Mouse (Mus musculus) forebrain, embryonic 12.5 days (tissue): ENCODE data around the gene Srrt. TPM values are rescaled to one million over a fixed set of nuclear protein-coding genes. Genes with fewer than 3 reads are reported as not detected.

ENCODE experiments used
- ATAC-seq: fragments of 200-750 bp; cut with Nextera tagmentation; 2 replicates; pipeline ENCODE4 v1.8.0; 2017; ENCODE audit warnings: moderate TSS enrichment; ENCODE audit not compliant: low FRiP score
- H3K27ac ChIP-seq: fragments of 300-500 bp; sonication (generic); 2 replicates; pipeline ENCODE4 v1.5.1; 2016; ENCODE audit warnings: mild to moderate bottlenecking
- H3K27me3 ChIP-seq: fragments of 300-500 bp; sonication (generic); 2 replicates; pipeline ENCODE4 v1.6.1; 2016; ENCODE audit warnings: mild to moderate bottlenecking
- H3K36me3 ChIP-seq: fragments of 300-500 bp; sonication (generic); replicated peaks from 2 replicates; pipeline ENCODE4 v1.6.1; 2016; ENCODE audit warnings: mild to moderate bottlenecking
- H3K4me1 ChIP-seq: fragments of 300-500 bp; sonication (generic); 2 replicates; pipeline ENCODE4 v1.6.1; 2016
- H3K4me2 ChIP-seq: fragments of 300-500 bp; sonication (generic); 2 replicates; pipeline ENCODE4 v1.6.1; 2016; ENCODE audit warnings: mild to moderate bottlenecking, moderate library complexity
- H3K4me3 ChIP-seq: fragments of 300-500 bp; sonication (generic); replicated peaks from 2 replicates; pipeline ENCODE4 v1.5.1; 2016; ENCODE audit warnings: mild to moderate bottlenecking
- H3K9ac ChIP-seq: fragments of 300-500 bp; sonication (generic); 2 replicates; pipeline ENCODE4 v1.6.1; 2016; ENCODE audit warnings: mild to moderate bottlenecking
- H3K9me3 ChIP-seq: fragments of 300-500 bp; sonication (generic); 2 replicates; pipeline ENCODE4 v1.6.1; 2016
- WGBS: fragments of 180-500 bp; shearing (Covaris S2); methylation state at CpG from one replicate; pipeline ENCODE4 v1.1.7; 2016; 5-methylcytosine and 5-hydroxymethylcytosine counted together
- polyA plus RNA-seq: library from polyadenylated mRNA; unstranded; fragments of >200 nt; fragmentation: Nextera tagmentation; extraction: Ambion mirVana; gene quantifications from 2 replicates; pipeline ENCODE4 v1.2.1, GENCODE M21; 2016

The Srrt gene
- 184 and 198 TPM in 2 replicates for polyA plus RNA-seq

- H3K9me3 ChIP-seq, result no peaks in the 10 kb centered on the region
- peak within 1 kb of the TSS; percentile 97 for H3K9ac ChIP-seq
- H3K4me2 ChIP-seq, result peak within 1 kb of the TSS; percentile 79
- H3K4me3 ChIP-seq, result peak within 1 kb of the TSS; percentile 91
- H3K27ac ChIP-seq, result peak within 1 kb of the TSS; percentile 92
- peak; percentile 91 for ATAC-seq
- H3K27me3 ChIP-seq, result no peaks in the 10 kb centered on the region
- H3K36me3 ChIP-seq, result peaks cover 60% of the 10 kb centered on the region
- under 1% methylated on average over 69 of the region's 72 CpGs for WGBS
- H3K4me1 ChIP-seq, result peaks cover 44% of the 10 kb centered on the region
These were observed at the start of gene Srrt for GRCm38 (mm10) chr5:137307071-137307912. Srrt (minus strand) TSS chr5:137307674.

DNA sequence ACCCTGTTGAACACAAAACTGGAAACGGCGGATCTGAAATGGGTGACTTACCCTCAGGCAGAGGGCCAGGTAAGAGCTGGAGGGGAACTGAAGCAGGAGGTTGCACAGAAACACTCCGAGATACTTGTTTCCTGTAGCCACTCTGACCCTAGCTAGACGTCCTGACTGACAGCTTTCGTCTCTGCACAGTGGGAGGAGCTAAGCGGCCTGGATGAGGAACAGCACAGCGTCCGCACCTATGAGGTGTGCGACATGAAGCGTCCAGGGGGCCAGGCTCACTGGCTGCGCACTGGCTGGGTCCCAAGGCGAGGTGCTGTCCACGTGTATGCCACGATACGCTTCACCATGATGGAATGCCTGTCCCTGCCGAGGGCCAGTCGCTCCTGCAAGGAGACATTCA is 46.6 kb upstream of the Srrt start:
- Histone ChIP-seq H3K4me2 (no peak overlapping the region), H3K9me3 (no peaks in the 10 kb centered on the region), H3K27me3 (peaks cover under 1% of the 10 kb centered on the region; the same call in 1 of the 2 replicates), H3K9ac (no peak overlapping the region), H3K4me3 (no peak overlapping the region), H3K36me3 (peaks cover 56% of the 10 kb centered on the region), H3K4me1 (peaks cover 33% of the 10 kb centered on the region), H3K27ac (no peak overlapping the region)
- WGBS, result 91% methylated on average over 17 of the region's 17 CpGs
- no peak for ATAC-seq

GRCm38 (mm10) chr5:137352011-137352975 is 44.8 kb upstream of the Srrt start:
- peaks cover 38% of the 10 kb centered on the region for H3K36me3 ChIP-seq
- no peaks in the 10 kb centered on the region for H3K9me3 ChIP-seq
- WGBS, result 24% methylated on average over 16 of the region's 16 CpGs
- peak overlapping the region; percentile 86; the same call in 1 of the 2 replicates for H3K27ac ChIP-seq
- peak overlapping the region; percentile 88 for H3K9ac ChIP-seq
- peaks cover 48% of the 10 kb centered on the region for H3K4me1 ChIP-seq
- H3K27me3 ChIP-seq, result peaks cover 6% of the 10 kb centered on the region; the same call in 1 of the 2 replicates
- H3K4me3 ChIP-seq, result peak overlapping the region; percentile 69
- ATAC-seq, result no peak
- peak overlapping the region; percentile 73 for H3K4me2 ChIP-seq

- Histone ChIP-seq H3K9ac (peak overlapping the region; percentile 88), H3K4me2 (peak overlapping the region; percentile 73), H3K27ac (peak overlapping the region; percentile 86; the same call in 1 of the 2 replicates), H3K27me3 (peaks cover 6% of the 10 kb centered on the region; the same call in 1 of the 2 replicates), H3K4me3 (peak overlapping the region; percentile 69), H3K4me1 (peaks cover 48% of the 10 kb centered on the region), H3K36me3 (peaks cover 31% of the 10 kb centered on the region), H3K9me3 (no peaks in the 10 kb centered on the region)
- WGBS, result 10% methylated on average over 4 of the region's 4 CpGs
- ATAC-seq, result no peak
These were observed 43.9 kb upstream of the Srrt start for GRCm38 (mm10) chr5:137351394-137351793.

DNA sequence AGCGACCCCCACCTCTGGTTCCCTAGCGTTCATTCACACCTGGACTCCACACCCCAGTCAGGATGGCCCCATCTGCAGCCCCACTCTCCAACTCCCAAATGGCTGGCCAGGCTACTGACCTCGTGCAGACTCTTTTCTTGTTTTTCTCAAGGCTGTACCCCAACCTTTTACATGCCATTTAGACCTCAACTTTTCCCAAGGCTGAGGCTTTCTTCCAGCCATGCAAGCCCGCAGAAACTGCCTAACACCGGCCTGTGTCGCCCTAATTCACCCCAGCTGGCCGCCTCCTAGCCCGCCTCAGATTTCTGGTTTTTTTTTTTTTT is 43.5 kb upstream of the Srrt start:
- Histone ChIP-seq H3K27me3 (peaks cover 6% of the 10 kb centered on the region; the same call in 1 of the 2 replicates), H3K36me3 (peaks cover 27% of the 10 kb centered on the region), H3K4me2 (peak overlapping the region; percentile 73), H3K4me1 (peaks cover 50% of the 10 kb centered on the region), H3K4me3 (peak overlapping the region; percentile 69), H3K27ac (peak overlapping the region; percentile 86), H3K9me3 (no peaks in the 10 kb centered on the region), H3K9ac (peak overlapping the region; percentile 88)
- WGBS, result under 1% methylated on average over 8 of the region's 8 CpGs
- no peak for ATAC-seq

GRCm38 (mm10) chr5:137350205-137351057 is 43.0 kb upstream of the Srrt start:
- H3K4me1 ChIP-seq, result peaks cover 55% of the 10 kb centered on the region
- WGBS, result 1% methylated on average over 55 of the region's 55 CpGs

DNA sequence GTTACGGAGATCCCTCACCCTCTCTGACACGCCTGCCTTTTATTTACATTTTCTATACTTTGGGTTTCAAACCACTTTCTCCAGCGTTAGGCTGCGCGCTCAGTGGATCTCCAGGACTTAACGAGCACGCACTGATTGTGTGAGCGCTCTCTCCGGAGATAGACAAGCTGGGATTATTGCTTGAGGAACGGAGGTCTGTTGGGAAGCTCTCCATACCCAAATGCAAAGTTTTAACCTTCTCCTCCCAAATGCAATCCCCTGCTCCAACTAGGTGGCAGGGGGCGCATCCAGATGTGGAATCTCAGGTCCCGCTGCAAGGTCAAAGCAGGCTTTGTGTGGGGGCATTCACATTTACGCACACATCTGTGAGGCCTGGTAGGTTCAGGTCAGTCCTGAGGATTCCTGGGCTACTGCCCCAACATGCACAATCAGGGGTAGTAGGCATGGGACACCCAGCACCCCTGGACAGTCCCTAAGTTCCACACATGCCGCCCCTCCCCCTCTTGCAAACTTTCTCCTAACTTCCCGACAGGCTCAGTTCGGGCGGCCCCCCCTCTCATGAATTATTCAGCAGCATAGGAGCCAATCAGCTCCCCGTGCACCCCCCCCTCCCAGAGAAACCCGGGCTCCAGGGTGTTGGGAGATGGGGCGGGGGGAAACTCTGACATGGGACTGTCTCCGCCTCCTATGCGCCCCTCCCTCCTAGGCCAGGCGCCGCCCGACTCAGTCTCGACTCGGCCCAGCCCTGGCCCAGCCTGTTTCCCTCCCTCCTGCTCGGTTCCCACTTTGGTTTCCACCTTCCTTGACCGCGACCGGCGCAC is 42.1 kb upstream of the Srrt start, which contains the start of gene Ephb4:
Ephb4 (plus strand) TSS at position 726 of the 821 bp plus-strand sequence.
- Histone ChIP-seq H3K4me3 (peak within 1 kb of the TSS; percentile 69), H3K9me3 (no peaks in the 10 kb centered on the region), H3K27ac (peak within 1 kb of the TSS; percentile 86), H3K4me1 (peaks cover 59% of the 10 kb centered on the region), H3K36me3 (peaks cover 13% of the 10 kb centered on the region), H3K27me3 (peaks cover 6% of the 10 kb centered on the region; the same call in 1 of the 2 replicates), H3K9ac (peak within 1 kb of the TSS; percentile 88), H3K4me2 (peak within 1 kb of the TSS; percentile 73)
- under 1% methylated on average over 31 of the region's 32 CpGs for WGBS
- ATAC-seq, result peak; percentile 94

More at GRCm38 (mm10) chr5:137350205-137351057, 43.0 kb upstream of the Srrt start:
- Histone ChIP-seq H3K36me3 (peaks cover 21% of the 10 kb centered on the region), H3K27ac (peak overlapping the region; percentile 86), H3K9me3 (no peaks in the 10 kb centered on the region), H3K4me3 (peak overlapping the region; percentile 69), H3K4me2 (peak overlapping the region; percentile 73), H3K9ac (peak overlapping the region; percentile 88), H3K27me3 (peaks cover 6% of the 10 kb centered on the region; the same call in 1 of the 2 replicates)
- ATAC-seq, result peak; percentile 59

GRCm38 (mm10) chr5:137348482-137349383 is 41.3 kb upstream of the Srrt start:
- H3K4me1 ChIP-seq, result peaks cover 59% of the 10 kb centered on the region
- peak overlapping the region; percentile 88 for H3K9ac ChIP-seq
- peak overlapping the region; percentile 73 for H3K4me2 ChIP-seq
- no peak for ATAC-seq
- peak overlapping the region; percentile 84 for H3K27ac ChIP-seq
- H3K36me3 ChIP-seq, result peaks cover 4% of the 10 kb centered on the region
- H3K27me3 ChIP-seq, result peaks cover 6% of the 10 kb centered on the region; the same call in 1 of the 2 replicates
- WGBS, result under 1% methylated on average over 33 of the region's 33 CpGs
- no peaks in the 10 kb centered on the region for H3K9me3 ChIP-seq
- peak overlapping the region; percentile 69 for H3K4me3 ChIP-seq

- Histone ChIP-seq H3K27ac (peak overlapping the region; percentile 84; the same call in 1 of the 2 replicates), H3K4me1 (peaks cover 55% of the 10 kb centered on the region), H3K9me3 (no peaks in the 10 kb centered on the region), H3K9ac (no peak overlapping the region), H3K36me3 (no peaks in the 10 kb centered on the region), H3K4me2 (peak overlapping the region; percentile 73; the same call in 1 of the 2 replicates), H3K4me3 (no peak overlapping the region), H3K27me3 (peaks cover 6% of the 10 kb centered on the region; the same call in 1 of the 2 replicates)
- ATAC-seq, result no peak
- WGBS, result 21% methylated on average over 7 of the region's 7 CpGs
These were observed 40.4 kb upstream of the Srrt start for GRCm38 (mm10) chr5:137347856-137348255.

- Histone ChIP-seq H3K36me3 (no peaks in the 10 kb centered on the region), H3K27ac (no peak overlapping the region), H3K9ac (no peak overlapping the region), H3K4me3 (no peak overlapping the region), H3K4me2 (no peak overlapping the region), H3K27me3 (peaks cover 6% of the 10 kb centered on the region; the same call in 1 of the 2 replicates), H3K4me1 (peaks cover 46% of the 10 kb centered on the region), H3K9me3 (no peaks in the 10 kb centered on the region)
- 89% methylated on average over 4 of the region's 4 CpGs for WGBS
- ATAC-seq, result no peak
These were observed 39.5 kb upstream of the Srrt start for GRCm38 (mm10) chr5:137346983-137347382.
